22 mouse cellular contexts compared by ENCODE assay signal in the genomic region with DNA sequence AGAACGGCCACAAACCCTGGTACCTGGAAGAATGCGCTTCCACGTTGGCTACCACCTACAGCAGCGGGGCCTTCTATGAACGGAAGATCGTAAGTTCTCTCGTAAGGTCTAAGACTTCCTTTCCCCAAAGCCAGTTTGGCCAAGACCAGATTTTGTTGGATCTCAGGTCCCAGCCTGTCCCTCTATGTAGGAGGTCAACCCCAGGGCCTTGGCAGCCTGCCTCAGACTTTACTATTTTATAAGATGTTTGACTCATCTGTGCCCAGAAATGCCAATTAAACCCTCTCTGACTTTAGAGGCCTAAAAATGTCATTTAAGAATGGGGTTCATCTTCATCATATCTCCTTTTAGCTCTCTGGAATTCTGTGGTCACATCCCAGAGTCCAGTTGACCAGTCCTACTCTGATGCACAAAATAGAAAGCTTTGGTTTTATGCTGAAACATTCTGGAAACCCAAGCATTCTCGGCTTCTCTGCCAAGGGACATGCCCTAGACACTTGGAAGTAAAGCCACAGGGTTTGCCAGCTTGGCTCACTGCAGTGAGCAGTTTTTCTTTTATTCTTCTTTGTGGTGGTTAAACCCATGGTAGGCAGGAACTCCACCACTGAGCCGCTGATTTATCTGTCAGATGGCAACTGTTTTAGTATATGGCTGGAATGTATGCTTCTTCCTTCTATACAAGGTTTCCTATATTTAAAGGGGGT.
A peak's percentile ranks its signal among the peaks of the same experiment; 100 is the strongest.
DNase-seq lines count a peak whose midpoint lies in the region; ATAC-seq and TF ChIP-seq lines count a peak whose summit lies in the region.
"Had no signal": no experiment of that assay in that cellular context is flagged by ENCODE, and none has a peak within 500 bp of the region (broad histone marks: within the 10 kb centered on the region; RNA-seq: fewer than 3 reads in every experiment).

No protein-coding gene starts in this region.

- H3K36me3 ChIP-seq in liver, embryonic 15.5 days (replicated peaks) = no peaks in the 10 kb centered on the region
- no peaks in the 10 kb centered on the region for H3K36me3 ChIP-seq in liver, embryonic 11.5 days (ENCODE audit: control insufficient read depth, insufficient read depth, low read length)
- H3K36me3 ChIP-seq: hindbrain, embryonic 12.5 days; hindbrain, embryonic 15.5 days had no signal

- no peak overlapping the region for H3K9ac ChIP-seq in liver, embryonic 15.5 days
- H3K9ac ChIP-seq in liver, embryonic 11.5 days (ENCODE audit: low read depth, low read length) = no peak overlapping the region
- H3K9ac ChIP-seq: embryonic facial prominence, embryonic 13.5 days; forebrain, embryonic 13.5 days; hindbrain, embryonic 12.5 days; hindbrain, embryonic 15.5 days had no signal

- H3K4me3 ChIP-seq in liver, embryonic 15.5 days (replicated peaks) = no peak overlapping the region
- H3K4me3 ChIP-seq in liver, embryonic 11.5 days (ENCODE audit: low read depth, low read length) = no peak overlapping the region
- H3K4me3 ChIP-seq: embryonic facial prominence, embryonic 13.5 days; forebrain, embryonic 13.5 days; gastrocnemius, adult 2 months; heart, adult 2 months; hindbrain, embryonic 12.5 days; hindbrain, embryonic 15.5 days had no signal

- TF ChIP-seq CTCF in Patski (IDR thresholded peaks at IDR 0.05) = no peak

- H3K27me3 ChIP-seq in liver, embryonic 15.5 days = no peaks in the 10 kb centered on the region
- no peaks in the 10 kb centered on the region for H3K27me3 ChIP-seq in liver, embryonic 11.5 days (replicated peaks; ENCODE audit: control insufficient read depth, insufficient read depth, low read length)
- no peaks in the 10 kb centered on the region for H3K27me3 ChIP-seq in Patski
- H3K27me3 ChIP-seq: forebrain, embryonic 13.5 days; hindbrain, embryonic 12.5 days; hindbrain, embryonic 15.5 days had no signal

- H3K4me1 ChIP-seq in liver, embryonic 15.5 days (replicated peaks) = no peaks in the 10 kb centered on the region
- no peaks in the 10 kb centered on the region for H3K4me1 ChIP-seq in liver, embryonic 11.5 days (replicated peaks; ENCODE audit: control insufficient read depth, insufficient read depth, low read length)

- no peaks in the 10 kb centered on the region for H3K9me3 ChIP-seq in liver, embryonic 15.5 days (replicated peaks)
- H3K9me3 ChIP-seq in liver, embryonic 11.5 days (ENCODE audit: control insufficient read depth, low read length) = 0 out of 2 replicates have a peak, but pooled peaks cover 5% of the 10 kb centered on the region
- H3K9me3 ChIP-seq: embryonic facial prominence, embryonic 13.5 days; forebrain, embryonic 13.5 days; hindbrain, embryonic 12.5 days; hindbrain, embryonic 15.5 days had no signal

- POLR2A ChIA-PET in Patski (lab: Charles Lee) = interaction anchor here (0.6 to 0.7 kb wide), 3 partner anchors 16 to 132 kb away, joined by 3 to 5 read pairs (median 3); no protein-coding TSS in a partner anchor

- CTCF ChIA-PET in Patski (lab: Charles Lee) = interaction anchor here (1.2 kb wide), 1 partner anchor 13 kb away, joined by 3 read pairs; no protein-coding TSS in a partner anchor

- no peak overlapping the region for H3K4me2 ChIP-seq in liver, embryonic 15.5 days
- no peak overlapping the region for H3K4me2 ChIP-seq in liver, embryonic 11.5 days
- H3K4me2 ChIP-seq: embryonic facial prominence, embryonic 13.5 days; forebrain, embryonic 13.5 days; heart, embryonic 11.5 days; hindbrain, embryonic 12.5 days; hindbrain, embryonic 15.5 days had no signal

- in situ Hi-C loops in Patski (cut with MboI; ENCODE audit: low pct_unique_long_range_greater_than_20kb) = no loop called here

- WGBS in liver, embryonic 15.5 days (ENCODE audit: insufficient replicate concordance) = 72% methylated on average over 9 of the region's 9 CpGs
- 87% methylated on average over 9 of the region's 9 CpGs for WGBS in liver, embryonic 11.5 days

- H3K27ac ChIP-seq in liver, embryonic 15.5 days (replicated peaks) = 0 out of 2 replicates have a peak overlapping the region, but pooled peaks have one; percentile 15
- H3K27ac ChIP-seq in liver, embryonic 11.5 days (ENCODE audit: low read depth, low read length) = no peak overlapping the region
- H3K27ac ChIP-seq: embryonic facial prominence, embryonic 13.5 days; forebrain, embryonic 13.5 days; gastrocnemius, adult 2 months; heart, adult 2 months; hindbrain, embryonic 12.5 days; hindbrain, embryonic 15.5 days had no signal

- no peak for ATAC-seq in liver, embryonic 15.5 days (ENCODE audit: insufficient read depth)
- no peak for ATAC-seq in liver, embryonic 11.5 days (replicated peaks; ENCODE audit: low FRiP score)
- no peak for ATAC-seq in Patski
- ATAC-seq in erythroblast, adult 5-6 weeks (replicated peaks; ENCODE audit: low FRiP score, poor library complexity, severe bottlenecking) = no peak
- ATAC-seq: CD4-positive, CD25-positive, alpha-beta regulatory T cell, adult 4 months; forebrain, embryonic 13.5 days; forebrain, embryonic 16.5 days had no signal

- no peak for DNase-seq in liver, embryonic 11.5 days (ENCODE audit: low spot score)
- peak; percentile 87 for DNase-seq in Muller cell, postnatal 12 days (ENCODE audit: inconsistent ontology term)
- peak; percentile 51 for DNase-seq in Patski (ENCODE audit: low read depth, low spot score)
- DNase-seq in gonadal fat pad, adult 2 months (ENCODE audit: low read depth) = peak; percentile 81
- DNase-seq: adrenal gland, adult 2 months; adrenal gland, postnatal 14 days; cerebellum, adult 11 months; cerebellum, adult 9-11 months; cerebellum, postnatal 25 days; gastrocnemius, adult 2 months; gastrocnemius, postnatal 14 days; heart, adult 2 months; kidney, adult 11 months had no signal
